Mouse (Mus musculus) neutrophil, adult 5-6 weeks (primary cell): ENCODE measurements at regions not wholly inside any gene's neighbourhood (a gene's known extent, or its start where the extent isn't known, plus 50 kb on each side); places are given as distances from the start of the nearest gene placed in this dataset.

Experiments used
- ATAC-seq: fragments of 151-379, 151-347 bp; 2 replicates; pipeline ENCODE4 v1.8.0; 2017; ENCODE audit warnings: mild to moderate bottlenecking, moderate TSS enrichment; ENCODE audit not compliant: insufficient number of reproducible peaks, poor library complexity, low FRiP score, severe bottlenecking; ENCODE audit errors: extremely low read depth

DNA sequence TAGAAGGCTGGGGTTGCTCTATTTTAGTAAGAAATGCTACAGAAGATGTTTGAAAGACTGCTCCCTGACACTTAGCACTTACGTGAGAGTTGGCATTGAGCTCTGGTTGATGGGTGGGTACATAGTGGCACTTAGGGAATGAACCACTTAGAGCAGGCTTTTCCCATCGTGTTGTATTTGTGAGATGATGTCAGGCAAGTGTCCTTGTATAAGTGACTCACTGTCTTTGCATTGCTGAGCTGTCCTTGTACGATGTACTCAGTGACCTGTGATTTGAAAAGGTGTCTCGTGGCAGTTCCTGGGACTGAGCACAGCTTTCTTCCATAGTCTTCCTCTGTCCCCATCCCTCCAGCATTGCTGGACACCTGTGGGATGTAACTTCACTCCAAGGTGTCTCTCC is 165.9 kb downstream of the 1700129C05Rik start:
- ATAC-seq: no peak

- ATAC-seq: no peak
Observed at GRCm38 (mm10) chr14:58969248-58969647, 173.4 kb downstream of the 1700129C05Rik start.

DNA sequence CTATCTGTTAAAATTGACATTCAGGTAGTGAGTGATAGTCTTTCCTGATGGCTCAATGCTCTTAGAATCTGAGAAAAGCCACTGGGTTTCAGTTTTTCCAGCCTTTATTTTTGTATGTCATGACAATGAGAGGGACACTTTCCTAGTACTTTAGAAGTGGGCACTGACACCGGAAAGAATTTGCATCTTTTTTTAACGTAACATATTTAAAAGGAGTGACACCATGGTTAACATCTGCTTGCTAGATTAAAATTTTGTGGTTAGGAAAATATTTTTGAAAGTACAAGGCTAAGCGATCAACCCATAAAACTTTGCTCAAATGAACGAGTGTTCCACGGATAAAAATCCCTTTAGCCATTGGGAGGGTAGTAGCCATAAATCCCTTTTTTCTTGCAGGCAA is 174.7 kb downstream of the 1700129C05Rik start:
- no peak for ATAC-seq

DNA sequence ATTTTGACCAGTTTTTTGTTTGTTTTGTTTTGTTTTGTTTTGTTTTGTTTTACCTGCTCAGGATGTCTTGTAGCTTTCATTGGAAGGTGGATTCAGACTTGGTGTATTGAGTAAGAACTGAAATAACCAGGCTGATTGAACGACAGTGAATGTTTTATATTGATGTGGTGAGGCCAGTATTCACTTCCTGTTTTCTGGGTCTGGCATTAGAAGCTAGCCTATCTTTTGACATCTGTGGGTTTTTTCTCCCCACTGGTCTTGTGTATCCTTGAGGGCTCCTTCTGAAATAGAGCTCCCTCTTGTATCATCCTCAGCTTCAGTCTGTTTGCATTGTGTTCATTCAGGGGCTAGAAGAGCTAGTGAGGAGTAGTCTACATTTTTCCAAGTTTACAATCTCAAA is 175.5 kb downstream of the 1700129C05Rik start:
- no peak for ATAC-seq

DNA sequence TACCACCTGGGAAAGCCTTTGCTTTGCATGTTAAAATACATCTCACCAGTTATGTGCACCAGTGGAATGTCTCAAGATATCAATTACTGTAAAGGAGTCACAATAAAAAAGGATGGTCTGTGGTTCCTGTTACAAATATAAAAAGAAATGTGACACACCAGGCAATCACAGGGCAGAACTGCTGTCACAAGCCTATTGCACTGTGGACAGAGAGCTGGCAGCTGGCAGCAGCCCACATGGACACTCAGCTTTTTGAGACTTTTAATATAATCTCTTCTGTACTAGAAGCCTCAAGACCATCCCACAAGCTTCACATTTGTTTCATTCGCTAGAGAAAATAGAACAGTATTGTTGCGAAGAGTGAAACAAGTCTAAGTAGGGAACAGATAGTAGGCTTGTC is 197.7 kb downstream of the 1700129C05Rik start:
- ATAC-seq: no peak

DNA sequence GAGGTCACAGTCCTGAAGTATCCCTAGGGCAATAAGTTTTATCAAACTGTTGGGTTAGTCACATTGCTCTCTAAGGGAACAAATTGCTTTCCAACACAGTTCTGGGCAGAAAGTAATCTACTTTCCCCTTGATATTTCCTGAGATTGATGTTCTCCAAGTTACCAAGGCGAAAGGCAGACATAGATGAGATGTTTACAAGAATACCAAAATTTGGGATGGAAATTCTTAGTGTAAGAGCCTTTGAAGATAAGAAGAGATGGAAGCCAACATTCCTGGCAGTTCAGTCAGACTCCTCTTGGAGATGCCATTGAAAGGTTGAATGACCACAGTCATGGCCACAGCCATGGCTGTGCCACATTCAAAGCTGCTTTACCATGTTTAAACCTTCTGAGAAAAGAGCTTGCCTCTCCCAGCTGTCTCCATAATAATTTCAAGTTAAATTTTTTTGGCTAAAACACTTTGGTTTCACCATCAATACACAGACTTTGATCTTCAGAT is 199.4 kb downstream of the 1700129C05Rik start:
- no peak for ATAC-seq

DNA sequence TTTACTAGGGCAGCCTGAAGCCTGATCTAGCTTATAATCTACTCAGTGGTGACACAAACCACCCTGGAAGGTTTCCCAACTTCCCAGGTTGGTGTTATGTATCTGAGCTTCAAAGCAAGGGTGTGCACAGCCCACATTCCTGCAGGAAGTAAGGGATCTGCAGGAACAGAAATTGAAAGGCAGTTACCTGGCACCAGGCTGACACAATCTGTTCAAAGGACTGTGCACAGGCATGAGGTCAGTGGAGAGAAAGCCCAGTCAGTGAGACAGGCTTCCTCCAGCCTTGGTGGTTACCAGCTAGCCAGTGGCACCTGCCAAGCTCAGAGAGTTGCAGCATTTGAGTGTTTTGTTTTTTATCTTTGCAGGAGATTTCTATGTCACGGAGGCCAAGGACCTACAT is 203.6 kb downstream of the 1700129C05Rik start:
- no peak for ATAC-seq

DNA sequence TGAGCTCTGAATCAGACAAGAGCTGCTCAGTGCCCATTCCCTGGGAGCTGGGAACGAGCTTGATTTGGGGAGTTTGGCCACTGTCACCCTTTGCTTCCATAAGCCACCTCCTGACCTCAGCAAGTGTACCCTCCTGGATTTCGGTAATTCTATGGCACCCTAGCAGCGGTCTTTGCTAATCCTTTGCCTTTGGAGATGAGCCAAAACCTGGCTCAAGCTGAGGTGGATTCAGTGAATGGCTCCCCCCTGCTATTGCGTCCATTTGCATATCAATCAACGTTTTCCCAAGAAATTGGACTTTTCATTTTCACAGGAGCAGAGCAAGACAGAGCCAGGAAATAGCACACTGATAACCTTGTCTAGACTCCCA is 204.1 kb downstream of the 1700129C05Rik start:
- ATAC-seq: no peak

DNA sequence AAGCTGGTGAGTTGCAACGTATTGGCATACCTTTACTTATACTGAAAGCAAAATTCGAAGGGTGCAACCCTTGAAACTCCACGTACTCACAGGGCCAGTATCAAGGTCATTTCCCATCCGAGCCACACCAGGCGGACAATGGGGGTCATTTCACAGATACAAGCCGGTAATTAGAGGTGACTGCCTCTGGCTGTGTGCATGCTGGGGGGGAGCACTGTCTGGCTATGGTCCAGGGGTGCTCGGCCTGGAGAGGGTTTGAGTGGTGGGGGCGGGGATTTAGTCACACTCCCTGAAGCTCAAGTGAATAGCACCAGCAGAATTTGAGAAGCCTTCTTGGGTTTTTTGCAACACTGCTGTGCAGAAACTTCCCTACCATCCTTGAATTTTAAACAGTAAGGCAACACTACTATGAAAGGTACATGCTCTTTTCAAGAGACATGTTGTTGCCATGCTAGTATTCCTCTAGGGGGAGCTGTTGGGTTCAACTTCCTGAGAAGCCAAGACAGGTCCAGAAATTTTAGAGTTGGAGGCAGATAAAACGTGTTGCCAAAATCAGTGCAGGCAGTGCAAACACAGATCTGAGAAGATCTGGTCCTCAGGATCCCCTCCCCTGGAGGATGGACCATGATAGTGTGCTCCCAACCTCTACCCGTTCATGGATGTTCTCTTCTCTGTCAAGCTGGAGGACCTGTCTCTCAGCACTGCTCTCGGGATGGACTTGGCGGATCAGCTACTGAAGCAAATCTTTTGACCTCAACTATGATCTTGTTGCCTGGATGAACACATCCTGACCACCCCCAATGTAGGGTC is 204.7 kb downstream of the 1700129C05Rik start:
- ATAC-seq: no peak

DNA sequence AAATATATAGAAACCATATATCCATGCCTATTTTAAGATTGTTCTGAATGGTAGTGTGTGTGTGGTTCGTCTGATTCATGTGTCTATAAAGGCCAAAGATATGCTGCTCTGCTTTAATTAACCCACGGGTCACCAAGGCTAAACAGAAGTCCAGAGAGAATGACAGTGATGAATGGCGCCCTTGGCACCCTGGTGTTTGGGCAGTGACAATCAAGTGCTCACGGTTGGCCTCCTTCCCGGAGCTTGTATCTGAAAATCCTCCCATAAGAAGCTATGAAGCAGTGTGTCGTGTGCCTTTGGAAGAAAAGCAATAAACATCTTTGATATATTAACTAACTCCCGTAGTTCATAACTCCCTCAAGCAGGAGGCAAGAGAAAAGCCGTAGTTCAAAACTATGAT is 205.4 kb downstream of the 1700129C05Rik start:
- no peak for ATAC-seq

- no peak for ATAC-seq
Observed at GRCm38 (mm10) chr14:58936131-58936530, 206.6 kb downstream of the 1700129C05Rik start.

GRCm38 (mm10) chr14:58917853-58918252 is 224.8 kb downstream of the 1700129C05Rik start:
- ATAC-seq: no peak

DNA sequence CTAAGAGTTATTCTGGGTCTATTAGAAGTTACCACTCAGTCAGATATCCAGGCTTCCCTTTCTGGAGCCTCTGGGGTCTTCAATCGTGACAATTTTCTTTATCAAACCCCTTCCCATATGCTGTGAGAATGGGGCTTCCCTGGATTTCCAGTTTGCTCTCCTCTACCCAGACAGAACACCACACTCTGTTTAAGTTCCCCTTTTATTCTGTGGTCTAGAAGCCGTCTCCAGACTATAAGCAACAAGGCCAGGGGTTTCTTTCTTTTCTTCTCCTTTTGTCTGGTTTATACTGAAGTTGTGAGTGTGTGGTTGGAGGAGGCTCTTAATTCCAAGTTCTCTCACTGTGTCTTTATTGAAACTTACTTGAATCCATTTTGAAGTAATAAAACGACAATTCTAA is 225.5 kb downstream of the 1700129C05Rik start:
- ATAC-seq: no peak

GRCm38 (mm10) chr14:58914937-58915336 is 227.8 kb downstream of the 1700129C05Rik start:
- no peak for ATAC-seq

DNA sequence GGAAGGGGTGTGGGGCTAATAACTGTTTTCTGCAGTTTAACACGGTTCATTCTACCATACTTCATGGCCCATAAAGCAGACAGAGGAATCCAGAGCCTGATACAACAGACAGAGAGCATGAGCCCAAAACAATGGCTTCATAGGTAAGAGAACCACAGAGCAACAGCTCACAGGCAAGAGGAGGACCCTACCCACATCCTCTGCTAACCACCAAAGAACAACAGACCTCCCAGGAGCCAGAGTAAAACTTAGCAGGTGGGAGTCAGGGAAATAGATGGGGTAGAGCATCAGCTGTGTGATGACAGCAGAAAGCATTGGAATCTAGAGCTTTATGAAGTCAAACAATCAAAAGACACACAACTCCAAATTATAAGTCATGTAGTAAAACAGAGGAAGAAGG is 231.8 kb downstream of the 1700129C05Rik start:
- no peak for ATAC-seq

- ATAC-seq: no peak
Observed at GRCm38 (mm10) chr14:58907932-58908331, 234.8 kb downstream of the 1700129C05Rik start.

GRCm38 (mm10) chr14:58907359-58907758 is 235.3 kb downstream of the 1700129C05Rik start:
- ATAC-seq: no peak

DNA sequence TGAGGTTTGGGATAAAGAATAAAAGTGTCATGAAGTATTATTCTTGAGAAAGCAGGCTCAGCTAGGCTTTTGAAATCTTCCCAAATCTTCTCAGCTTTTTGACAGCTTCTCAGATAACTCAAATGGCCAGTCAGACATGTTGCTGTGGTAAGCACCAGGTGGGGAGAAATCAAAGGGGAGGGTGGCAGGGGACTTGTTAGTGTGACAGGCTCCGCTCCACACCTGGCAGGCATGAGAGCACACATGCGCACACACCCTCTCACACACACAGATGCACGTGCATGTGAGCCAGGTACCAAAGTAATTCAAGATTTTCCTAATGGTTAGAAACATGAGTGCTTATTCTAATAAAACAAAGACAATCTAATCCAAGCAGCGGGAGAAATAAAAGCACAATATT is 236.1 kb downstream of the 1700129C05Rik start:
- no peak for ATAC-seq

GRCm38 (mm10) chr14:58868176-58868949 is 274.3 kb downstream of the 1700129C05Rik start:
- ATAC-seq: no peak

DNA sequence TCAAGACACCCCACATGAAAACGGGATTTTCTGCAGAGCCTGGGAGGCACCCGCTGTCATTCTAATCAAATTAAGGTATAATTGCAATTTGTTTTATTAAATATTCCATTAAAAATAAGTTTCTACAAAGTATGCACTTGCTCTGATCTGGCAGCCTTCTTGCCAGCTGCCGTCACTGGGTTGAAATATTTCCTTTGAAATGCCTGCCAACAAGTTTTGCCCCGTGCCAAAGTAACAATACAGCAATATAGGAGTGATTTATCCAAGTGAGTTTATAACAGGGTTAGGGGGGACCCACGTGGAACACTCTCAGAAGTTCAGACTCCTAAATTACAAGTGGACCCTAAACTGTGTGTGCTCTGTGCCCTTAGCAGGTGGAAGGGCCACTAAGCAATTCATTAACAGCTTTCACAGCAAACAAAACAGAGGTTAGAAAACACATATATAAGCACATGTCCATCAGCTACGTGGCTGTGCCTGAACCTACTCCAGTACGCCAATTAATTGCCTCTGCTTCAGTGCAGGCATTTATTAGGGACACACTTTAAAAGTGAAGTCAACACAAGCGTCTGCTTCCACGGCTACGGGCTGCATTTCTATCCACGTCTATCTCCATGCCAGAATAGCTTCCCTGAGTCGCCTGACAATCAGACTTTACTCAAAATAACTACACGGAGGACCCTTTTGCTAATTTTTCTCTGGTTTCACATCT is 275.1 kb downstream of the 1700129C05Rik start:
- no peak for ATAC-seq
